Mouse (Mus musculus): Measurements from ENCODE around the gene Pcsk6.

DNA sequence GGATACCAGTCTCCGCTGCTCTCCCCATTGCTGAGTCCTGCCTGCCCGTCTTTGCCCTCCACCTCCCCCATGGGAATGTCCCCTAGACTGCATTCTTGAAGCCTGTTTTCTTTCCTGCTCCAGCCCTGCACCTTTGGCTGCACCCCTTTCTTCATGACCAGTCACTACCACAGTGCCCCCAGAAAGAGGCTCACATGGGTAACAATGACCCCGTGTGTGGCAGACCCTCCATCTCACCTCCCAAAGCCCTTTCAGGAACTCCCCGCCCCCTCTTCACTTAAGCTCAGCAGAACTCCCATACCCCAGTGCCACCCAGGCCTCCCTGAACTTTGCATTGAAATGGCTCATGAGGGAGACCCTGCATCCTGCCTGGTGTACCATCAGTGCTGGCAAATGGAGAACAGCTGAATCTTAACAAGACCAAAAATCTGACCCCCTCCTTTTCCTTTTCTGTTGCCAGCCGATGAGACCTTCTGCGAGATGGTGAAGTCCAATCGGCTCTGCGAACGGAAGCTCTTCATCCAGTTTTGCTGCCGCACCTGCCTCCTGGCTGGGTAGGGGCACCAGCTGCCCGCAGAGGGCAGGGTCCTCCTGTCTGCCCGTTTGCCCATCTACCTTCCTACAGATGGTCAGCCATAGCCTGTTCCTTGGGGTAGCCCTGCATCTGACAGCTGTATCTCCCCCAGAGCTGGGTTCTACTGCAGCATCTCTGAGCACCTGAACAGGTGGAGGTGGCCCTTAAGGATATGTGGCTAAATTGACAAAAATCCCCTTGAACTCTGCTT lies 187.1 kb downstream of the Pcsk6 start:
- no peak for TF ChIP-seq CTCF (IDR thresholded peaks at IDR 0.05; ENCODE audit: low read depth, low read length)
- TF ChIP-seq POLR2A (IDR thresholded peaks at IDR 0.05; ENCODE audit: borderline replicate concordance, low read depth, low read length) = no peak

All from bone marrow macrophage, adult 2 months (primary cell).